Mouse (Mus musculus): ENCODE measurements around the gene Gys1.

GRCm38 (mm10) chr7:45434203-45435015 is at the start of gene Gys1:
- peak; percentile 16 for TF ChIP-seq POLR2A (IDR thresholded peaks at IDR 0.05; ENCODE audit: control insufficient read depth, extremely low read depth, insufficient read depth, low read length, poor library complexity)
- TF ChIP-seq CTCF (IDR thresholded peaks at IDR 0.05; ENCODE audit: borderline replicate concordance, control insufficient read depth, extremely low read depth, insufficient read depth, low read length, poor library complexity): peak; percentile 97
